Mouse (Mus musculus) liver, embryonic 14.5 days (tissue): ENCODE measurements around the gene Lsamp.

ENCODE experiments used
- CTCF ChIP-seq: IDR thresholded peaks from 2 replicates; pipeline ENCODE4 v1.5.1; 2016; ENCODE audit warnings: antibody characterized with exemption, low read depth, control low read depth
- EP300 ChIP-seq: IDR thresholded peaks from 2 replicates; pipeline ENCODE4 v1.6.1; 2016; ENCODE audit warnings: antibody characterized with exemption, low read depth

DNA sequence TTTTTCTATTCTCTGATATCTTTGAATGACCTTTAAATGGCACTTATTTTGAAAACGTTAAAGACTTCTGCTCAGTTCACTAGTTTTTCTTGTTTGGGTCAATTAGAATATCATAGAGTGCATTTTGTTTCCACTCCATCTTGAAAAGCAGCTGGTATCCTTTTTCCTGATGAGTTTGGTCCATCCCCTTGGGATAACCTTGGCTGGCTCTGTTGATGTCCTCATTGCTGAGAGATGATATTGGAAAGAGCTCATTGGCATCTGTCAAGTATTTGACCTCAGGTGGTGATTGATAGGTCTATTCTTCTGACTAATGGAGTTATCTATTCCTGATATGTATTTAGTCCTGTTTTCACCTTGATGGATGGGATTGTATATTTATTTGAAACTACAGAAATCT is 454.7 kb downstream of the Lsamp start:
- no peak for TF ChIP-seq EP300
- TF ChIP-seq CTCF = no peak
